Mouse (Mus musculus): Measurements from ENCODE around the gene Chrna1.

- no peak for TF ChIP-seq CTCF (IDR thresholded peaks at IDR 0.05; ENCODE audit: insufficient read depth, low read length)
- no peak for TF ChIP-seq POLR2A (IDR thresholded peaks at IDR 0.05; ENCODE audit: borderline replicate concordance, extremely low read depth, low read depth, low read length)
Measured at GRCm38 (mm10) chr2:73548542-73548941, 31.6 kb downstream of the Chrna1 start.

Measured in lung, adult 2 months (tissue).